Mouse (Mus musculus) cerebellum, adult 2 months (tissue): ENCODE results near the gene Bloc1s2. TPM values are rescaled to one million over a fixed set of nuclear protein-coding genes. Genes with fewer than 3 reads are reported as not detected.

ENCODE experiments used
- DNase-seq, 2 experiments: peaks; one replicate each; pipeline ENCODE4 v3.0.0; 2021
- H3K27ac ChIP-seq: fragments of 200-500 bp; 2 replicates; pipeline ENCODE4 v1.5.1; 2012; ENCODE audit warnings: low read length, control low read depth, inconsistent platforms; ENCODE audit not compliant: insufficient read depth
- H3K27me3 ChIP-seq: fragments of 200-500 bp; 2 replicates; pipeline ENCODE4 v1.6.1; 2012; ENCODE audit warnings: inconsistent platforms, mild to moderate bottlenecking, low read length, moderate library complexity; ENCODE audit not compliant: control insufficient read depth, insufficient read depth
- H3K4me1 ChIP-seq: fragments of 200-500 bp; 2 replicates; pipeline ENCODE4 v1.6.1; 2011; ENCODE audit warnings: low read length; ENCODE audit not compliant: control insufficient read depth, insufficient read depth
- H3K4me3 ChIP-seq: fragments of 200-500 bp; replicated peaks from 2 replicates; pipeline ENCODE3; 2011; ENCODE audit warnings: mild to moderate bottlenecking, low read depth, low read length, control low read depth; ENCODE audit not compliant: insufficient read depth
- CTCF ChIP-seq: fragments of 200-500 bp; IDR thresholded peaks from 2 replicates; pipeline ENCODE4 v1.5.1; 2011; ENCODE audit warnings: low read depth, mild to moderate bottlenecking, control low read depth, low read length, moderate library complexity, borderline replicate concordance; ENCODE audit not compliant: insufficient read depth
- POLR2A ChIP-seq: fragments of 200-500 bp; IDR thresholded peaks from 2 replicates; pipeline ENCODE4 v1.6.1; 2011; ENCODE audit warnings: low read length, control low read depth, borderline replicate concordance; ENCODE audit not compliant: insufficient read depth
- WGBS: fragments of 180-500 bp; shearing (Covaris S2); methylation state at CpG from one replicate; pipeline ENCODE4 v1.1.7; 2018; 5-methylcytosine and 5-hydroxymethylcytosine counted together
- polyA plus RNA-seq: library from polyadenylated mRNA; depleted of rRNA; stranded (reverse); fragments of >200 nt; gene quantifications from 2 replicates; pipeline ENCODE4 v1.2.3, GENCODE M21; 2012

Gene Bloc1s2
- polyA plus RNA-seq, 1 experiment = 81.0 TPM

DNA sequence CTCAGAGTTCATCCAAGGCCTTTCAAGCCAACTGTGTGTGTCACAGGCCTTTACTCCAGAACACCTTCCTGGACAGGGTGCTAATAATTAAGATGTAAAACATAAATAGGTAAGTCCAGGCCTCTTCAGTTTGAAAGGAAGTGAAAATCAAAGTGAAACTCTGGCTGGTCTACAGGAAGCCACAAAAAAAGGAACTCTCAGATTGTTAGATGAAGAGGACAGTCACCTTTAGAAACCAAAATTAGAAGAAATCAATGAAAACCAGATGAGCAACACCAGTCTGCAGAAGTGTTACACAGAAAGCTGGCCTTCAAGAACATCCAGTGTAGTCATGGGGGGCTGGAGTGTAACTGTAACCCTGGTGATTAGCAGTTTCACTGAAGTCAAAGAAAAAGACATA is 28.5 kb downstream of the Bloc1s2 start:
- no peak for TF ChIP-seq POLR2A
- Histone ChIP-seq H3K4me1 (no peaks in the 10 kb centered on the region), H3K27me3 (no peaks in the 10 kb centered on the region), H3K4me3 (no peak overlapping the region), H3K27ac (no peak overlapping the region)
- no peak for DNase-seq

DNA sequence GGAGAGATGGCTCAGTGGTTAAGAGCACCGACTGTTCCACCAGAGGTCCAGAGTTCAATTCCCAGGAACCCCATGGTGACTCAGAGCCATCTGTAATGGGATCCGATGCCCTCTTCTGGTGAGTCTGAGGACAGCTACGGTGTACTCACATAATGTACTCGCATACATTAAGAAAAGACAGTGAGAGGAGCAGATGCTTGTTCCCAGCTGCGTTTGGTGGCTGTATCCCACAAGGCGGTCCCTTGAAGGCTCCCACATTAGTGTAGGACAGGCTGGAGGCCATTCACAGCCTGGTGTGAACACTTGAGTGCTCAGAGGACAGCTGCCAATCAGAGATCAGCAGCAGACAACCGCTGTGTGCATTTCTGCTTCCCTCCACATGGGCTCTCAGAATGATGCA is 34.5 kb downstream of the Bloc1s2 start:
- H3K27me3 ChIP-seq = no peaks in the 10 kb centered on the region
- no peaks in the 10 kb centered on the region for H3K4me1 ChIP-seq
- DNase-seq = no peak
- TF ChIP-seq CTCF = 0 out of 2 replicates have a peak, but pooled peaks have one; percentile 31
- TF ChIP-seq POLR2A = no peak
- H3K4me3 ChIP-seq = no peak overlapping the region
- no peak overlapping the region for H3K27ac ChIP-seq
- 40% methylated on average over 7 of the region's 7 CpGs for WGBS

DNA sequence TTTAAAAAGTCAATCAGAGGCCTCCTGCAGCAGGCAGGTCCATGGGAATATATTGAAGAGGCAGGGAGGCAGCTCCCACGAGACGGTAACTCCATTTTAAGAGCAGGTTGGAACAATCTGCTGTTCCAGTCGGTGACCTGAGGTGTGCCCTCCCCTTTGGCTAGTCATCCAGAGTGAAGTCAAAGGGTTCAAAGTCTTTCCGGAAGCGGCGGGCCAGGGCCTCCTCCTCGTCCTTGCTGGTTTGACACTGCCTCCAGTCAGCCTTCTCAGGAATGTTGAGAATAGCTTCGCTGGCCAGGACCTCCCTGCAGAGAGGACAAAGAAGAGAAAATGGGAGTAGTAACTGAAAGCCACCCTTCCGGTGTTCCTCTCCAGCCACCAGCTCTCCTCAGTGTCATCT is 35.9 kb downstream of the Bloc1s2 start:
- Histone ChIP-seq H3K27me3 (no peaks in the 10 kb centered on the region), H3K27ac (no peak overlapping the region), H3K4me1 (no peaks in the 10 kb centered on the region; the same call in none of the 2 replicates), H3K4me3 (no peak overlapping the region)
- WGBS = 80% methylated on average over 9 of the region's 9 CpGs
- no peak for DNase-seq
- TF ChIP-seq CTCF (no peak), POLR2A (no peak)

DNA sequence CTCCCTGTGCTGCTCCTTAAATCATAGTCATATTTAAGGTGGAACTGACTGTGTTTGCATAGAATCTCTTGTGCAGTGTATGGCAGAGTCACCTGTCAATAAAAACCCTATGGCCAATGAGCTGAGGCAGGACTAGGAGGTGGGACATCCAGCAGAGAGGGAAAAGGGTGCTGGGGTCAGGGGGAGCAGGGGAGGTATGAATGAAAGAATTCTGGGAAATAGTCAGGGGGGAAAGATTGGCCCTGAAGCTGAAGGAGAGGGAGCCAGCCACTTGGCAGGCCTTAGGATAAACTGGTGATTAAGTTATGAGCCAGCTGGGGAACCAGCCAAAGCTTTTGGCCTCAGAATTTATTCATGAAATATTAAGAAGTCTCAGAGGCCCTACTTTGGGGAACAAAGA is 37.2 kb downstream of the Bloc1s2 start:
- TF ChIP-seq CTCF (no peak), POLR2A (no peak)
- peak in 1 of 2 experiments; percentile 17 for DNase-seq
- Histone ChIP-seq H3K4me3 (no peak overlapping the region), H3K27me3 (no peaks in the 10 kb centered on the region), H3K4me1 (no peaks in the 10 kb centered on the region; the same call in none of the 2 replicates), H3K27ac (no peak overlapping the region)

GRCm38 (mm10) chr19:44107661-44108521 is 38.4 kb downstream of the Bloc1s2 start:
- no peaks in the 10 kb centered on the region for H3K27me3 ChIP-seq
- 24% methylated on average over 22 of the region's 22 CpGs for WGBS
- no peak for DNase-seq
- peak overlapping the region; percentile 100 for H3K4me3 ChIP-seq
- H3K4me1 ChIP-seq = no peaks in the 10 kb centered on the region; the same call in none of the 2 replicates
- no peak overlapping the region; the same call in 1 of the 2 replicates for H3K27ac ChIP-seq
- no peak for TF ChIP-seq CTCF
- TF ChIP-seq POLR2A = no peak

DNA sequence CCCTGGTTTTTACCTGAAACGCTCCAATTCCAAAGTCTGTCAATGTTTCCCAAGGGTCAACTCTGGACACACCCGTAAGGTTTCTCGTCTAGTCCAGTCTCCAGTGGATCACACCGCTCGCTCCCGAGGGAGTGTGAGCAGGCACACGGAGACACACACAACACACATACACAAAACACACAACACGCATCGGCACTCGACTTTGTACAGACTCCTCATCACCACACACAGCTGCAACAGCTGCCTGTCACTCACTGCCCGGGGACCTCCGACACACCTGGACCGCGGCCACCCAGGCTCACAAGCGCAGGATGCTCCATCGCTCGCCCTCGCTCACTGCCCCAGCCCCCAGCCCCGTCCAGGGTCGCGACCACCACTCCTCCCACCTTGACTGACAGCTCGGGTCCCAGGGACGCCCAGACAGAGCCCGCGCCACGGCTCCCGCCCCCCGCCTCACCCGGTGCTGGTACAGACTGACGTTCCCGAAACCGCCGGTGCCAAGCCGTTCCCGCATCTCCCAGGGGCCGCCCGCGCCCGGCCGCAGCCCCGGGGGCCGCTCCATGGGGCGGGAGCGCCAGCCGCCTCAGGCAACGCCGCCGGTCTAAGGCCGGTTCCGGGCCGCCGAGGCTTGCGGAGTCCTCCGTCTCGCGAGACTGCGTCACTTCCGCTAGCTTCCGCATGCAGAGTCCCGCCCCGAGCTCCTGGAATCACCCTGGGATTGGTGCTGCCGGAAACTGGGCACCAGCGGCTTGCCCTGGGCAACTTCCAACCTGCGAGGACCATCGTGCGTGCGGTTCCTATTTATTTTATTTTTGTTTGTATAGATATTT is 39.2 kb downstream of the Bloc1s2 start, which contains the start of gene Chuk:
Gene Chuk (minus strand): TSS at position 650 of the 830 bp plus-strand sequence.
- peak; percentile 75 for TF ChIP-seq POLR2A
- TF ChIP-seq CTCF = no peak
- WGBS = under 1% methylated on average over 67 of the region's 67 CpGs

GRCm38 (mm10) chr19:44104393-44104792 is 41.9 kb downstream of the Bloc1s2 start:
- no peaks in the 10 kb centered on the region for H3K27me3 ChIP-seq
- no peak overlapping the region for H3K4me3 ChIP-seq
- no peaks in the 10 kb centered on the region; the same call in none of the 2 replicates for H3K4me1 ChIP-seq
- H3K27ac ChIP-seq = no peak overlapping the region
- DNase-seq = no peak
- no peak for TF ChIP-seq CTCF
- WGBS = 89% methylated on average over 1 of the region's 1 CpGs

More for the DNA sequence above, 39.2 kb downstream of the Bloc1s2 start, which contains the start of gene Chuk:
- H3K27me3 ChIP-seq = no peaks in the 10 kb centered on the region
- H3K4me3 ChIP-seq = peak within 1 kb of the TSS; percentile 100
- H3K27ac ChIP-seq = peak within 1 kb of the TSS; percentile 53
- peak; percentile 95 for DNase-seq
- no peaks in the 10 kb centered on the region; the same call in none of the 2 replicates for H3K4me1 ChIP-seq

- H3K4me3 ChIP-seq = no peak overlapping the region
- H3K4me1 ChIP-seq = no peaks in the 10 kb centered on the region; the same call in none of the 2 replicates
- WGBS = 49% methylated on average over 3 of the region's 3 CpGs
- H3K27ac ChIP-seq = no peak overlapping the region
- TF ChIP-seq POLR2A = no peak
- TF ChIP-seq CTCF = no peak
- DNase-seq = no peak
- no peaks in the 10 kb centered on the region for H3K27me3 ChIP-seq
Measured at GRCm38 (mm10) chr19:44103001-44103400, 43.2 kb downstream of the Bloc1s2 start.
